Mouse (Mus musculus): Measurements from ENCODE around the gene Clic6. TPM values are rescaled to one million over a fixed set of nuclear protein-coding genes. Genes with fewer than 3 reads are reported as not detected.

Gene Clic6
- polyA plus RNA-seq, 1 experiment from 2014 or later: 1.9 TPM

GRCm38 (mm10) chr16:92464390-92464972 lies 21.1 kb upstream of the Clic6 start:
- no peak for ATAC-seq (replicated peaks; ENCODE audit: extremely low read depth, insufficient read depth, low FRiP score)
- Histone ChIP-seq H3K9me3 (replicated peaks; ENCODE audit: control insufficient read depth, low read length) (no peaks in the 10 kb centered on the region), H3K4me2 (ENCODE audit: low read depth, low read length) (peak overlapping the region; percentile 83), H3K4me3 (ENCODE audit: low read length) (peak overlapping the region; percentile 91), H3K9ac (ENCODE audit: low read length) (peak overlapping the region; percentile 94), H3K36me3 (ENCODE audit: control insufficient read depth, insufficient read depth) (no peaks in the 10 kb centered on the region), H3K4me1 (ENCODE audit: control insufficient read depth, insufficient read depth, low read length) (peaks cover 23% of the 10 kb centered on the region), H3K27me3 (ENCODE audit: control insufficient read depth, insufficient read depth, low read length) (no peaks in the 10 kb centered on the region), H3K27ac (ENCODE audit: low read length) (peak overlapping the region; percentile 81)
- 11% methylated on average over 14 of the region's 14 CpGs for WGBS

- H3K27ac ChIP-seq (ENCODE audit: low read length): peak overlapping the region; percentile 81
These were observed 20.3 kb upstream of the Clic6 start for GRCm38 (mm10) chr16:92465226-92465625.

GRCm38 (mm10) chr16:92465642-92466526 lies 19.7 kb upstream of the Clic6 start:
- no peaks in the 10 kb centered on the region for H3K27me3 ChIP-seq (ENCODE audit: control insufficient read depth, insufficient read depth, low read length)
- H3K9ac ChIP-seq (ENCODE audit: low read length): peak overlapping the region; percentile 94
- H3K4me2 ChIP-seq (ENCODE audit: low read depth, low read length): peak overlapping the region; percentile 83
- peak overlapping the region; percentile 91 for H3K4me3 ChIP-seq (ENCODE audit: low read length)
- under 1% methylated on average over 91 of the region's 94 CpGs for WGBS
- H3K4me1 ChIP-seq (ENCODE audit: control insufficient read depth, insufficient read depth, low read length): peaks cover 23% of the 10 kb centered on the region
- H3K27ac ChIP-seq (ENCODE audit: low read length): peak overlapping the region; percentile 84
- no peaks in the 10 kb centered on the region for H3K36me3 ChIP-seq (ENCODE audit: control insufficient read depth, insufficient read depth)
- peak; percentile 98 for ATAC-seq (replicated peaks; ENCODE audit: extremely low read depth, insufficient read depth, low FRiP score)
- no peaks in the 10 kb centered on the region for H3K9me3 ChIP-seq (replicated peaks; ENCODE audit: control insufficient read depth, low read length)

More at GRCm38 (mm10) chr16:92465226-92465625, 20.3 kb upstream of the Clic6 start:
- no peaks in the 10 kb centered on the region for H3K27me3 ChIP-seq (ENCODE audit: control insufficient read depth, insufficient read depth, low read length)
- WGBS: 6% methylated on average over 10 of the region's 10 CpGs
- peaks cover 23% of the 10 kb centered on the region for H3K4me1 ChIP-seq (ENCODE audit: control insufficient read depth, insufficient read depth, low read length)
- H3K36me3 ChIP-seq (ENCODE audit: control insufficient read depth, insufficient read depth): no peaks in the 10 kb centered on the region
- peak overlapping the region; percentile 94 for H3K9ac ChIP-seq (ENCODE audit: low read length)
- no peak for ATAC-seq (replicated peaks; ENCODE audit: extremely low read depth, insufficient read depth, low FRiP score)
- peak overlapping the region; percentile 83 for H3K4me2 ChIP-seq (ENCODE audit: low read depth, low read length)
- H3K9me3 ChIP-seq (replicated peaks; ENCODE audit: control insufficient read depth, low read length): no peaks in the 10 kb centered on the region
- H3K4me3 ChIP-seq (ENCODE audit: low read length): peak overlapping the region; percentile 91

GRCm38 (mm10) chr16:92467041-92467440 lies 18.5 kb upstream of the Clic6 start:
- H3K9me3 ChIP-seq (replicated peaks; ENCODE audit: control insufficient read depth, low read length): no peaks in the 10 kb centered on the region
- ATAC-seq (replicated peaks; ENCODE audit: extremely low read depth, insufficient read depth, low FRiP score): no peak
- no peaks in the 10 kb centered on the region for H3K27me3 ChIP-seq (ENCODE audit: control insufficient read depth, insufficient read depth, low read length)
- peaks cover 23% of the 10 kb centered on the region for H3K4me1 ChIP-seq (ENCODE audit: control insufficient read depth, insufficient read depth, low read length)
- H3K4me2 ChIP-seq (ENCODE audit: low read depth, low read length): no peak overlapping the region
- no peaks in the 10 kb centered on the region for H3K36me3 ChIP-seq (ENCODE audit: control insufficient read depth, insufficient read depth)
- no peak overlapping the region for H3K9ac ChIP-seq (ENCODE audit: low read length)
- H3K4me3 ChIP-seq (ENCODE audit: low read length): no peak overlapping the region
- no peak overlapping the region for H3K27ac ChIP-seq (ENCODE audit: low read length)
- WGBS: 81% methylated on average over 5 of the region's 5 CpGs

- Histone ChIP-seq H3K4me1 (ENCODE audit: control insufficient read depth, insufficient read depth, low read length) (peaks cover 22% of the 10 kb centered on the region), H3K9me3 (replicated peaks; ENCODE audit: control insufficient read depth, low read length) (no peaks in the 10 kb centered on the region), H3K27me3 (ENCODE audit: control insufficient read depth, insufficient read depth, low read length) (no peaks in the 10 kb centered on the region), H3K4me3 (ENCODE audit: low read length) (no peak overlapping the region), H3K36me3 (ENCODE audit: control insufficient read depth, insufficient read depth) (no peaks in the 10 kb centered on the region), H3K27ac (ENCODE audit: low read length) (no peak overlapping the region), H3K4me2 (ENCODE audit: low read depth, low read length) (no peak overlapping the region), H3K9ac (ENCODE audit: low read length) (no peak overlapping the region)
- ATAC-seq (replicated peaks; ENCODE audit: extremely low read depth, insufficient read depth, low FRiP score): no peak
- 63% methylated on average over 14 of the region's 14 CpGs for WGBS
These were observed 17.1 kb upstream of the Clic6 start for GRCm38 (mm10) chr16:92468459-92468858.

GRCm38 (mm10) chr16:92470706-92471105 lies 14.8 kb upstream of the Clic6 start, which contains the start of gene Rcan1:
Gene Rcan1, minus strand, starts transcription at chr16:92470867.
- H3K27ac ChIP-seq (ENCODE audit: low read length): no peak within 1 kb of the TSS
- H3K36me3 ChIP-seq (ENCODE audit: control insufficient read depth, insufficient read depth): no peaks in the 10 kb centered on the region
- WGBS: 76% methylated on average over 6 of the region's 6 CpGs
- peaks cover 6% of the 10 kb centered on the region for H3K4me1 ChIP-seq (ENCODE audit: control insufficient read depth, insufficient read depth, low read length)
- H3K4me3 ChIP-seq (ENCODE audit: low read length): no peak within 1 kb of the TSS
- no peak within 1 kb of the TSS for H3K4me2 ChIP-seq (ENCODE audit: low read depth, low read length)
- no peaks in the 10 kb centered on the region for H3K9me3 ChIP-seq (replicated peaks; ENCODE audit: control insufficient read depth, low read length)
- H3K9ac ChIP-seq (ENCODE audit: low read length): no peak within 1 kb of the TSS
- H3K27me3 ChIP-seq (ENCODE audit: control insufficient read depth, insufficient read depth, low read length): no peaks in the 10 kb centered on the region
- no peak for ATAC-seq (replicated peaks; ENCODE audit: extremely low read depth, insufficient read depth, low FRiP score)

GRCm38 (mm10) chr16:92472898-92473297 lies 12.6 kb upstream of the Clic6 start:
- H3K27ac ChIP-seq (ENCODE audit: low read length): no peak overlapping the region
- H3K4me3 ChIP-seq (ENCODE audit: low read length): no peak overlapping the region
- 50% methylated on average over 3 of the region's 3 CpGs for WGBS
- H3K9me3 ChIP-seq (replicated peaks; ENCODE audit: control insufficient read depth, low read length): no peaks in the 10 kb centered on the region
- ATAC-seq (replicated peaks; ENCODE audit: extremely low read depth, insufficient read depth, low FRiP score): no peak
- H3K27me3 ChIP-seq (ENCODE audit: control insufficient read depth, insufficient read depth, low read length): peaks cover 3% of the 10 kb centered on the region
- H3K4me2 ChIP-seq (ENCODE audit: low read depth, low read length): no peak overlapping the region
- H3K9ac ChIP-seq (ENCODE audit: low read length): no peak overlapping the region
- peaks cover 2% of the 10 kb centered on the region; the same call in 1 of the 2 replicates for H3K4me1 ChIP-seq (ENCODE audit: control insufficient read depth, insufficient read depth, low read length)
- H3K36me3 ChIP-seq (ENCODE audit: control insufficient read depth, insufficient read depth): no peaks in the 10 kb centered on the region

GRCm38 (mm10) chr16:92475093-92475860 lies 10.3 kb upstream of the Clic6 start:
- H3K9ac ChIP-seq (ENCODE audit: low read length): peak overlapping the region; percentile 17; the same call in 1 of the 2 replicates
- peak overlapping the region; percentile 34 for H3K4me3 ChIP-seq (ENCODE audit: low read length)
- peak; percentile 55; the same call in 1 of the 2 replicates for ATAC-seq (replicated peaks; ENCODE audit: extremely low read depth, insufficient read depth, low FRiP score)
- 44% methylated on average over 25 of the region's 25 CpGs for WGBS
- peaks cover 21% of the 10 kb centered on the region for H3K27me3 ChIP-seq (ENCODE audit: control insufficient read depth, insufficient read depth, low read length)
- H3K4me1 ChIP-seq (ENCODE audit: control insufficient read depth, insufficient read depth, low read length): peaks cover 2% of the 10 kb centered on the region; the same call in 1 of the 2 replicates
- H3K36me3 ChIP-seq (ENCODE audit: control insufficient read depth, insufficient read depth): no peaks in the 10 kb centered on the region
- 0 out of 2 replicates have a peak overlapping the region, but pooled peaks have one; percentile 16 for H3K27ac ChIP-seq (ENCODE audit: low read length)
- H3K9me3 ChIP-seq (replicated peaks; ENCODE audit: control insufficient read depth, low read length): no peaks in the 10 kb centered on the region
- peak overlapping the region; percentile 57 for H3K4me2 ChIP-seq (ENCODE audit: low read depth, low read length)
